Mouse (Mus musculus): Measurements from ENCODE around the gene Gng3. TPM values are rescaled to one million over a fixed set of nuclear protein-coding genes. Genes with fewer than 3 reads are reported as not detected.

Gene Gng3
- total RNA-seq (2023; ENCODE audit: inconsistent age) = not detected in 4 replicates

DNA sequence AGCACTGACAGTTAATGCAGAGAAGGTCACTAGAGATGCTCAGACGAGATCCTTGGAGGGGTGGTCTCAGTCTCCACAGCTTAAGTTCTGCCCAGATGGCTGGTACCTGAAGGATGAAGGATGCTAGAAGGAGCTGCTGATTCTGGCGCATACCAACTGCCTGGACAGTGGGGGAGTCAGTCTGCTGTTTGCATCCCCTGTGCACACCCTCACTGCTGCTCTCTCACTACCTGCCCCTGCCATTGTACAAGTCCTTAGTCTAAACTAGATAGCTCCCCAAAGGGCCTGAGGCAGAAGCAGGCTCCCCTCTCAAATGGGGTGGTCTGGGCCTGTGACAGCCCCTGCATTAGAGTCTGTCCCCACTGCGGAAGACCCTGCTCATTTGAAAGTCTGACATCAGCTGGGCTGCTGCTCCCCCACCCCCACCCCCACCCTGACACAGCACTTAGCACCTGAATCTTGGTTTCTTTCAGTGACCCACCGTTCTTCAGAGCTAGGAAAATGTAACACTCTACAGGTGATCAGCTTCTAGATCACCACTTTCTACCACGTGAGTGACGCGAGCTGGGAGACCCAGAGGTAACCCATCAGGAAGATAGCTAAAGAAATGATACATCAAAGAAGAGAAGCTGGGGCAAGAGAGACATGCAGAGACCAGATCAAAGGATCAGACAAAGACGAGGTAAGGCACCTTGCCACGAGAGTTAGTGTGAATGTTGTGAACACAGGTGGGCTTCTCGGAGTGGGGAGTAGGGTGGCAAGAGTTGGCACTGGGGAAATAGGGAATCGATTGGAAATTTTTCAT, at the start of gene Gng3:
Gng3 (minus strand) TSS at position 92 of the 805 bp plus-strand sequence.

DNA sequence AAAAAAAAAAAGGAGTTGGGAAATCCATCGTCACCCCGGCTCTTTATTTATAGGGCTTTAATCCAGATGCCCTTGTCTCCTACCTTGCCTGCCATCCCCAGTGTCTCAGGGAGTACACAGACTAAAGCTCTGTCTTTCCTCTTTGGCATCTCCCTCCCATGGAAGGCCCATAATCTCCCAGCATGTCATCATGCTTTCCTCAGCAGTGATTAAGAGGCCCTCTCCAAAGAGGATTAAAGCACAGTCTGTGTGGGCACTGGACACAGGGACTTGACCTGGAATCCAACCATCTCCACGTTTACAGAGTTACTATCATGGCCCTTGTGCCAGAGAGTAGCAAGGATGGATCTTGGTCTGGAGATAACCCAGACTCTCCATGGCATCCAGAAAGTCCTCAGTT, 44.6 kb upstream of the Gng3 start, which contains the start of the genes Lbhd1 and Gm49403:
Lbhd1 (plus strand) TSS at position 117 of the 400 bp plus-strand sequence.
Gm49403 (plus strand) TSS at position 315 of the 400 bp plus-strand sequence.

GRCm38 (mm10) chr19:8880311-8881033, 41.5 kb upstream of the Gng3 start, which contains the start of gene Uqcc3:
Gene Uqcc3, minus strand, starts transcription at chr19:8880923.

DNA sequence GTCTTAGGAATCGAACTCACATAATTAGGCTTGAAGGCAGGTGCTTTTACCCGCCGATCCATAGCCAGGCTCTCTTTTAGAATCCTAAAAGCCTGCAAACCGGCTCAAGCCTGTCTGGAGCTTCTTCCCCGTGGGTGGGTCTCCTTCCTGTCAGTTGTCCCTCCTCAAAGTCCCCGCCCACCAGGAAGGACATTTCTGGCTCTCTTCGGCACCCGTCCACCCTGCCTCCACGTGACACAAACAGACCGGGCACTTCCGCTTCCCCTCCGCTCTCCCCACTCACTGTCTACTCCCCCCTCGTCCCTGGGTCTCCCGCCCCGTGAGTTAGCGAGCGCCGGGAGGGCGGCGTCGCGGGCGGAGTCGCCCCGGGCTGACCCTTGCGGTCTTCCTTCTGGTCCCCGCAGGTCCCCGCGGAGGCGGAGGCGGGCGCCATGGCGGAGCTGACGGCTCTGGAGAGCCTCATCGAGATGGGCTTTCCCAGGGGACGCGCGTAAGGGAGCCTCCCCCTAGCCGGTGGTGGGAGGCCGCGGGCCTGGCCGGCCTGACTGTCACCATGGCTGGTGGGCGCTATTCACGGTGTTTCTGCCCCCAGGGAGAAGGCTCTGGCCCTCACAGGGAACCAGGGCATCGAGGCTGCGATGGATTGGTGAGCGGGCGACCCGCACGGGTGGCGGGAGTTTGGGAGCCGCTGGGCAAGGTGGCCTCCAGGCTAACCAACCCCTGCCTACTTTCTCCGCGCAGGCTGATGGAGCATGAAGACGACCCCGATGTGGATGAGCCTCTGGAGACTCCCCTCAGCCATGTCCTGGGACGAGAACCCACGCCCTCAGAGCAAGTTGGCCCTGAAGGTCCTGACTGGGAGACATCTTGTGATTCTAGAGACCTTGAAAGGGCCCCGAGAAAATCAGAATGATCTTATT, 32.5 kb upstream of the Gng3 start, which contains the start of gene Ubxn1:
Ubxn1 (plus strand) TSS at position 230 of the 920 bp plus-strand sequence.

GRCm38 (mm10) chr19:8850402-8850901, 11.5 kb upstream of the Gng3 start, which contains the start of gene Lrrn4cl:
Gene Lrrn4cl, plus strand, starts transcription at chr19:8850768.

GRCm38 (mm10) chr19:8837251-8837791, 1.7 kb downstream of the Gng3 start, which contains the start of gene Bscl2:
Gene Bscl2, plus strand, starts transcription at chr19:8837467.

GRCm38 (mm10) chr19:8829660-8830059, 9.3 kb downstream of the Gng3 start, which contains the start of gene AC129217.1:
Gene AC129217.1, plus strand, starts transcription at chr19:8829773.

GRCm38 (mm10) chr19:8819596-8820423, 19.2 kb downstream of the Gng3 start, which contains the start of gene Hnrnpul2:
Gene Hnrnpul2, plus strand, starts transcription at chr19:8820010.

DNA sequence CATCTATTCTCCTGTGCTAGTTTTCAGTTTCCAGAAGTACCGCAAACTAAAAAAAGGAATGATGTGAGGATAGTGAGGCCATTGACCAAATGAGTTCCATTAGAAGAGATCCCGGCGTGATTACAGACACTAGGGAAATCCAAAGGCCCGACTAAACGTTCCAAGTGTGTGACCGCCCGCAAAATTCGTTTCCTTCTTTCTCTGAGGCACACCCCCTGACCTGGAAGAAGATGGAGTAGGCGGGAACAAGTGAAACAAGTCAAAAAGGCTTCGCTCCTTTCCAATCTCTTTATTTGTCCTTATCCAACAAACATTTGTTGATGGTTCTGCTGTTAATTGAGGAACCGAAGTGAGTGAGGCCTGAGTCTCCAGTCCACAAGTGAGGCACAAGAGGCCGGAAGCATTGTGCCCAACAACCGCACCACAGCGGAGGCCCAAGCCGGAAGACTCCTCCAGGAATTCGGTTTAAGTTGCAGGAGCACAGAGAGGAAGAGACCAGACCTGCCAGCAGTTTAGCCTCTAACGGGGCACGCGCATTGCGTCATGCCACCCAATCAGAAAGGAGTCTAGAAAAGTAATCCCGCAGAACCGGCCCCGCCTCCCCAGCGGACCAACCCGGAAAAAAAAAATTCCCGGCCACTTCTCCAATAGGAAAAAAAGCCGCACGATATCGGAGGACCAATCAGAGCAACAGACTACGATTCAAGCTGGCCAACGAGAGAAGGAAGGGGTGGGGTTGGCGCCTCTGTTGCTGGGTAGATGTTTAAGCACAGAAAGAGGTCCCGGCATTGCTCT, 20.0 kb downstream of the Gng3 start, which contains the start of gene Ttc9c:
Ttc9c (minus strand) TSS at position 533 of the 795 bp plus-strand sequence.

DNA sequence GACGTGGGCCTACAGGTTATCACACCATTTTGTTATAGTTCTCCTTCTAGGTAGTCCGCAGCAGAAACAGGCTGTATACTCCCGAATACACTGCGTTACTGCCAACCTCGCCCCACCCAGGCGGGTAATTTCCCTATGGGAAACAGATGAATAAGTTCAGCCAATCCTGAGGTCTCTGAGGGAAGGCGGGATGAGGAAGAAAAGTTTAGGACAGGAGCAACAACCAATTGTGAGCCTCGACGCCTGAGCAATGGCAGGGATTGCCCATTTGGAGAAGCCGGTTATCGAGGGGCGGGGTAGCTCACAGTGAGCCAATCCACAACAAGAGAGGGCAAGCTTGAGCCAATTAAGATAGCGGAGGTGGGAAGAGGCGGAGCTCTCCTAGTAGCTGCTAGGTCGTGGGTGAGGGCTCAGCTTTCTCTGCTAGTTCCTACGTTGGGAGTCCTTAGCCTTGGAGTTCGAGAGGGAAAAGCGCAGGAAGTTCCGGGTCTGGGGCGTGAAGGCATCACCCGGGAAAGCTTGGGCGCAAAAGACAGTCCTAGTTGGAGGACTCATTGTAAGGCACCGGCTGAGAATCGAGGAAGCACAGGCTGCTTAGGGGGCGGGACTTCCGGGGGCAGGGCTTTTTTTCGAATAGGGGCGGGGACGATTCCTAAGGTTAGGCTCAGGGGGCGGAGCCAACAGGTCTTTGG, 36.7 kb downstream of the Gng3 start, which contains the start of gene Zbtb3:
Zbtb3 (plus strand) TSS at position 426 of the 692 bp plus-strand sequence.

DNA sequence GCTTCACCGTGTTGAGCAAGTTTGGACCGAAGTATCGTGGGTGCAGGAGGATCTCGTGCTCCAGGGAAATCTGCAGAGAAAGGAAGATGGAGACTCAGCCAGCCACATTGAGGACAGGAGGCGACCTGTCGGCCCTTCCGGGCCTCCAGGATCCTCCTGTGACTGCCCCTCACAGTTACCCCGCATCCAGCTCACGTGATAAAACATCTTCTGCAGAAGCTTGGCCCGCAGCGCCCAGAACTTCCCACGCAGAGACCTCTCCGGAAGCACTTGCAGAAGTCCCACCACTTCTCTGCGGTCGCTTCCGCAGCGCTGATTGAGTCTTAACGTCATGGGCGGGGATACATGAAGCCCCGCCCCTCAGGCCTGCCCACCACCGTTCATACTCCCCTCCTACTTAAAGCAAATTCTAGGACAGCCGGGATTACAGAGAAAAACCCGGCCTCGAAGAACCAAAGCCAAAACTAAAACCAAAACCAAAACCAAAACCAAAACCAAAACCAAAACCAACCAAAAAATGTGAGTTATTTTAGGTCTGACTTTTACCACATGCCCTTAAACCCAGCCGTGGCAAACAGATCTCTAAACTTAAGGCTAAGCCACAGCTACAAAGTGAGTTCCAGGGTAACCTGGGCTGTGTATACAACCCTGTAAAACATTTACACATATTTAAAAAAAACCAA, 40.6 kb downstream of the Gng3 start, which contains the start of gene Polr2g:
Polr2g (minus strand) TSS at position 314 of the 683 bp plus-strand sequence.

Other genes starting within 250 kb of the Gng3 start
- gene Slc22a8, start 247.9 kb downstream of the Gng3 start, total RNA-seq (2023; ENCODE audit: inconsistent age) = not detected in 4 replicates
- gene Slc22a6, start 221.2 kb downstream of the Gng3 start, total RNA-seq (2023; ENCODE audit: inconsistent age) = not detected in 4 replicates
- not detected in 4 replicates for gene Chrm1, start 175.4 kb downstream of the Gng3 start, total RNA-seq (2023; ENCODE audit: inconsistent age)
- 215 to 230 TPM (median 221 TPM) in 4 replicates for gene Slc3a2, start 115.8 kb downstream of the Gng3 start, total RNA-seq (2023; ENCODE audit: inconsistent age)
- gene Wdr74, start 103.4 kb downstream of the Gng3 start, total RNA-seq (2023; ENCODE audit: inconsistent age) = 66.4 to 86.6 TPM (median 70.6 TPM) in 4 replicates
- gene 1700092M07Rik, start 98.5 kb downstream of the Gng3 start, total RNA-seq (2023; ENCODE audit: inconsistent age) = 4.2 to 4.8 TPM (median 4.5 TPM) in 4 replicates
- 209 to 258 TPM (median 241 TPM) in 4 replicates for gene Stx5a, start 97.8 kb downstream of the Gng3 start, total RNA-seq (2023; ENCODE audit: inconsistent age)
- 374 to 413 TPM (median 398 TPM) in 4 replicates for gene Nxf1, start 82.1 kb downstream of the Gng3 start, total RNA-seq (2023; ENCODE audit: inconsistent age)
- gene Tmem223, start 68.2 kb downstream of the Gng3 start, total RNA-seq (2023; ENCODE audit: inconsistent age) = 28.8 to 38.3 TPM (median 33.5 TPM) in 4 replicates
- gene Tmem179b, start 64.7 kb downstream of the Gng3 start, total RNA-seq (2023; ENCODE audit: inconsistent age) = 70.3 to 85.2 TPM (median 76.3 TPM) in 4 replicates
- 18.7 to 25.0 TPM (median 24.5 TPM) in 4 replicates for gene Taf6l, start 52.8 kb downstream of the Gng3 start, total RNA-seq (2023; ENCODE audit: inconsistent age)
- 59.9 to 73.9 TPM (median 64.1 TPM) in 4 replicates for gene Polr2g, start 40.6 kb downstream of the Gng3 start, total RNA-seq (2023; ENCODE audit: inconsistent age)
- gene Zbtb3, start 36.6 kb downstream of the Gng3 start, total RNA-seq (2023; ENCODE audit: inconsistent age) = 1.1 to 2.0 TPM (median 1.6 TPM) in 4 replicates
- 29.7 to 34.2 TPM (median 31.8 TPM) in 4 replicates for gene Ttc9c, start 19.9 kb downstream of the Gng3 start, total RNA-seq (2023; ENCODE audit: inconsistent age)
- 114 to 120 TPM (median 118 TPM) in 4 replicates for gene Hnrnpul2, start 19.2 kb downstream of the Gng3 start, total RNA-seq (2023; ENCODE audit: inconsistent age)
- gene AC129217.1, start 9.4 kb downstream of the Gng3 start, total RNA-seq (2023; ENCODE audit: inconsistent age) = 9.1 to 16.6 TPM (median 9.7 TPM) in 4 replicates
- 46.7 to 50.3 TPM (median 48.0 TPM) in 4 replicates for gene Bscl2, start 1.7 kb downstream of the Gng3 start, total RNA-seq (2023; ENCODE audit: inconsistent age)
- gene Lrrn4cl, start 11.6 kb upstream of the Gng3 start, total RNA-seq (2023; ENCODE audit: inconsistent age) = 0.54 to 0.93 TPM (median 0.74 TPM) in 4 replicates
- gene Ubxn1, start 32.3 kb upstream of the Gng3 start, total RNA-seq (2023; ENCODE audit: inconsistent age) = 131 to 153 TPM (median 146 TPM) in 4 replicates
- gene Uqcc3, start 41.7 kb upstream of the Gng3 start, total RNA-seq (2023; ENCODE audit: inconsistent age) = 20.4 to 22.0 TPM (median 20.8 TPM) in 4 replicates
- gene Lbhd1, start 44.5 kb upstream of the Gng3 start, total RNA-seq (2023; ENCODE audit: inconsistent age) = 5.8 to 25.1 TPM (median 14.5 TPM) in 4 replicates
- not detected in 4 replicates for gene Gm49403, start 44.7 kb upstream of the Gng3 start, total RNA-seq (2023; ENCODE audit: inconsistent age)
- 37.3 to 46.2 TPM (median 41.3 TPM) in 4 replicates for gene 1810009A15Rik, start 49.7 kb upstream of the Gng3 start, total RNA-seq (2023; ENCODE audit: inconsistent age)
- gene Gm49416, start 49.7 kb upstream of the Gng3 start, total RNA-seq (2023; ENCODE audit: inconsistent age) = 3.4 to 6.4 TPM in 2 of 4 replicates, not detected in the others
- 17.3 to 21.1 TPM (median 20.2 TPM) in 4 replicates for gene Ints5, start 53.8 kb upstream of the Gng3 start, total RNA-seq (2023; ENCODE audit: inconsistent age)
- gene Ganab, start 58.9 kb upstream of the Gng3 start, total RNA-seq (2023; ENCODE audit: inconsistent age) = 154 to 162 TPM (median 156 TPM) in 4 replicates
- gene B3gat3, start 81.2 kb upstream of the Gng3 start, total RNA-seq (2023; ENCODE audit: inconsistent age) = 64.7 to 70.7 TPM (median 65.6 TPM) in 4 replicates
- 3.7 to 4.9 TPM (median 4.3 TPM) in 4 replicates for gene Rom1, start 90.2 kb upstream of the Gng3 start, total RNA-seq (2023; ENCODE audit: inconsistent age)
- gene Eml3, start 90.4 kb upstream of the Gng3 start, total RNA-seq (2023; ENCODE audit: inconsistent age) = 81.6 to 99.9 TPM (median 83.4 TPM) in 4 replicates
- 194 to 213 TPM (median 202 TPM) in 4 replicates for gene Mta2, start 102.7 kb upstream of the Gng3 start, total RNA-seq (2023; ENCODE audit: inconsistent age)
- 41.4 to 46.3 TPM (median 43.1 TPM) in 4 replicates for gene Tut1, start 114.7 kb upstream of the Gng3 start, total RNA-seq (2023; ENCODE audit: inconsistent age)
- 498 to 534 TPM (median 511 TPM) in 4 replicates for gene Eef1g, start 127.8 kb upstream of the Gng3 start, total RNA-seq (2023; ENCODE audit: inconsistent age)
- 110 to 155 TPM (median 141 TPM) in 4 replicates for gene Ahnak, start 150.1 kb upstream of the Gng3 start, total RNA-seq (2023; ENCODE audit: inconsistent age)
- gene Scgb1a1, start 248.8 kb upstream of the Gng3 start, total RNA-seq (2023; ENCODE audit: inconsistent age) = not detected in 4 replicates

Data from B cell, adult (primary cell).